Mouse (Mus musculus): ENCODE measurements at regions not wholly inside any gene's neighbourhood (a gene's known extent, or its start where the extent isn't known, plus 50 kb on each side); places are given as distances from the start of the nearest gene placed in this dataset.

DNA sequence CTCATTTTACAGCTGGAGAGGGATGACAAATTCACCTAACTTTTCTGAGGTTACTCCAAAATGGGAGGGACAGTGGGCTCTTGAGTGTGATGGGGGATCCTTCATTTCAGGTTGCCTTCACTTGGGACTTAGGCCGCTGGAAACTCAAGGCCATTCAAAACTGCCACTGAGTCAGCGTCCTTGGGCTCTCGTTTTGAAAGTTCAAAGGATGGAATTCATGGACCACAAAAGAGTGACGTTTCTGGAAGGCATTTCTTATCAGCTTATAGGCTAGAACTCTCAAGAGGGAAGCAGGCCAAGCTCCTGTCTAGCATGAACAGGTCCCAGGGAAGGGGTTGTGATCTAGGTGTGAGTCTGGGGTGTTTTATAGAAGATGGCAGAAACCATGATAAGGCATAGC lies 233.3 kb downstream of the Csl start:
- TF ChIP-seq POLR2A (IDR thresholded peaks at IDR 0.05; ENCODE audit: low read depth, low read length): no peak
- TF ChIP-seq CTCF (IDR thresholded peaks at IDR 0.05; ENCODE audit: borderline replicate concordance, insufficient read depth, low read length): no peak
